Mouse (Mus musculus) CH12.LX (cell line): Measurements from ENCODE around the gene Apobec3.

ENCODE experiments used
- BHLHE40 ChIP-seq: IDR thresholded peaks from 2 replicates; pipeline ENCODE4 v1.6.1; 2011; ENCODE audit warnings: mild to moderate bottlenecking, low read depth, low read length, improper control_type of control experiment
- CTCF ChIP-seq, 2 experiments: IDR thresholded peaks in 1 of 2; conservative IDR thresholded peaks in 1 of 2; 2 replicates each; pipeline ENCODE4 v1.5.1; 2011 to 2012; ENCODE audit warnings: low read depth in 2 of 2, low read length in 2 of 2, improper control_type of control experiment in 1 of 2, inconsistent platforms in 1 of 2, mild to moderate bottlenecking in 1 of 2, moderate library complexity in 1 of 2
- EP300 ChIP-seq: IDR thresholded peaks from 2 replicates; pipeline ENCODE4 v1.6.1; 2011; ENCODE audit warnings: low read length, improper control_type of control experiment
- GABPA ChIP-seq: IDR thresholded peaks from 2 replicates; pipeline ENCODE4 v1.6.1; 2012; ENCODE audit warnings: low read depth, low read length, improper control_type of control experiment, inconsistent platforms; ENCODE audit not compliant: insufficient replicate concordance
- JUND ChIP-seq: conservative IDR thresholded peaks from 2 replicates; pipeline ENCODE4 v1.6.1; 2011; ENCODE audit warnings: low read depth, low read length, improper control_type of control experiment
- MAX ChIP-seq: IDR thresholded peaks from 2 replicates; pipeline ENCODE4 v1.6.1; 2011; ENCODE audit warnings: low read length, improper control_type of control experiment
- MXI1 ChIP-seq: IDR thresholded peaks from 2 replicates; pipeline ENCODE4 v1.6.1; 2011; ENCODE audit warnings: mild to moderate bottlenecking, low read depth, low read length, improper control_type of control experiment
- NRF1 ChIP-seq: IDR thresholded peaks from 2 replicates; pipeline ENCODE4 v1.6.1; 2014; ENCODE audit warnings: low read depth, mild to moderate bottlenecking, inconsistent platforms, low read length, improper control_type of control experiment, moderate library complexity
- POLR2A ChIP-seq: IDR thresholded peaks from 2 replicates; pipeline ENCODE4 v1.6.1; 2011; ENCODE audit warnings: low read depth, mild to moderate bottlenecking, improper control_type of control experiment, low read length
- SIN3A ChIP-seq: IDR thresholded peaks from 2 replicates; pipeline ENCODE4 v1.6.1; 2012; ENCODE audit warnings: low read length, improper control_type of control experiment, inconsistent platforms
- USF1 ChIP-seq: IDR thresholded peaks from 2 replicates; pipeline ENCODE4 v1.6.1; 2014; ENCODE audit warnings: low read depth, mild to moderate bottlenecking, inconsistent platforms, low read length, improper control_type of control experiment
- USF2 ChIP-seq: conservative IDR thresholded peaks from 2 replicates; pipeline ENCODE4 v1.6.1; 2011; ENCODE audit warnings: low read depth, low read length, improper control_type of control experiment
- ZC3H11A ChIP-seq: IDR thresholded peaks from 2 replicates; pipeline ENCODE4 v1.6.1; 2012; ENCODE audit warnings: low read depth, mild to moderate bottlenecking, inconsistent platforms, low read length, improper control_type of control experiment

DNA sequence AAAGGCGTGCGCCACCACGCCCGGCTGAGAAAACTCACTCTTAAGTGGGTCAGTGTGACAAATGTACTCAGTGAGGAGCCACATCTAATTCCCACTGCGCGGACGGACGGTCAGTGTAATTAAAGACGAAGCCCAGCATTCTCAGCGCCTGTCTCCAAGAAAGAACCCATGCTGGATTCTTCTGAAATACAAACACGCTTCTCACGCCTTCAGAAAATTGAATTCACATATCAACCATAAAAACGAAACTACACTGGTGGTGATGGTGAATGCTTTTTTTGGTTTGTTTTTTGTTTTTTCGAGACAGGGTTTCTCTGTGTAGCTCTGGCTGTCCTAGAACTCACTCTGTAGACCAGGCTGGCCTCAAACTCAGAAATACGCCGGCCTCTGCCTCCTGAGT is 48.5 kb downstream of the Apobec3 start:
- no peak for TF ChIP-seq MXI1
- TF ChIP-seq MAX = no peak
- TF ChIP-seq BHLHE40 = no peak
- TF ChIP-seq EP300 = no peak
- TF ChIP-seq GABPA = no peak
- no peak for TF ChIP-seq JUND
- no peak for TF ChIP-seq USF1
- no peak for TF ChIP-seq CTCF (conservative IDR thresholded peaks at IDR 0.05 in 1 of 2, IDR thresholded peaks at IDR 0.05 in 1 of 2; ENCODE audit: low read depth in 2 of 2, low read length in 2 of 2)
- TF ChIP-seq POLR2A = no peak
- TF ChIP-seq NRF1 = no peak
- no peak for TF ChIP-seq SIN3A
- no peak for TF ChIP-seq USF2
- TF ChIP-seq ZC3H11A = no peak
